ENCODE assay signal across 8 mouse cellular contexts in genomic region chrX:12006882-12007753, GRCm38 (mm10).
DNase-seq lines count a peak whose midpoint lies in the region; ATAC-seq and TF ChIP-seq lines count a peak whose summit lies in the region.

No protein-coding gene starts in this region.

- intact Hi-C loops in gastrocnemius, adult 2 months (cut with DNase I): loop anchor here (5.0 to 10.0 kb wide), 4 partner anchors 70 to 372 kb away; no protein-coding TSS in a partner anchor

- peak overlapping the region; percentile 56 for H3K4me3 ChIP-seq in layer of hippocampus, adult 2 months
- H3K4me3 ChIP-seq in gastrocnemius, adult 2 months: peak overlapping the region; percentile 78
- peak overlapping the region; percentile 45 for H3K4me3 ChIP-seq in hindbrain, embryonic 15.5 days
- H3K4me3 ChIP-seq in liver, embryonic 11.5 days (ENCODE audit: low read depth, low read length): peak overlapping the region; percentile 54
- H3K4me3 ChIP-seq in myocyte: peak overlapping the region; percentile 24
- peak overlapping the region; percentile 74 for H3K4me3 ChIP-seq in testis, adult 2 months (ENCODE audit: control insufficient read depth, low read depth, low read length)

- H3K27me3 ChIP-seq in hindbrain, embryonic 15.5 days: peaks cover 29% of the 10 kb centered on the region
- H3K27me3 ChIP-seq in liver, embryonic 11.5 days (replicated peaks; ENCODE audit: control insufficient read depth, insufficient read depth, low read length): peaks cover 53% of the 10 kb centered on the region
- H3K27me3 ChIP-seq in myocyte (ENCODE audit: control insufficient read depth, insufficient read depth, insufficient read length): no peaks in the 10 kb centered on the region
- no peaks in the 10 kb centered on the region for H3K27me3 ChIP-seq in testis, adult 2 months (ENCODE audit: control insufficient read depth, insufficient read depth, low read length)

- peak overlapping the region; percentile 73 for H3K4me2 ChIP-seq in hindbrain, embryonic 15.5 days
- H3K4me2 ChIP-seq in liver, embryonic 11.5 days: peak overlapping the region; percentile 89
- H3K4me2 ChIP-seq in myocyte (ENCODE audit: low read depth): peak overlapping the region; percentile 84

- H3K36me3 ChIP-seq in hindbrain, embryonic 15.5 days: no peaks in the 10 kb centered on the region
- H3K36me3 ChIP-seq in liver, embryonic 11.5 days (ENCODE audit: control insufficient read depth, insufficient read depth, low read length): no peaks in the 10 kb centered on the region
- H3K36me3 ChIP-seq in myocyte (ENCODE audit: control insufficient read depth, insufficient read depth): no peaks in the 10 kb centered on the region
- H3K36me3 ChIP-seq in testis, adult 2 months (ENCODE audit: control insufficient read depth, insufficient read depth, low read length): no peaks in the 10 kb centered on the region

- peaks cover 38% of the 10 kb centered on the region for H3K4me1 ChIP-seq in hindbrain, embryonic 15.5 days (replicated peaks)
- H3K4me1 ChIP-seq in liver, embryonic 11.5 days (replicated peaks; ENCODE audit: control insufficient read depth, insufficient read depth, low read length): peaks cover 16% of the 10 kb centered on the region
- peaks cover 18% of the 10 kb centered on the region for H3K4me1 ChIP-seq in testis, adult 2 months (ENCODE audit: control insufficient read depth, insufficient read depth, low read length)

- H3K9me3 ChIP-seq in hindbrain, embryonic 15.5 days: no peaks in the 10 kb centered on the region
- H3K9me3 ChIP-seq in liver, embryonic 11.5 days (ENCODE audit: control insufficient read depth, low read length): no peaks in the 10 kb centered on the region

- peak overlapping the region; percentile 58 for H3K9ac ChIP-seq in hindbrain, embryonic 15.5 days
- peak overlapping the region; percentile 84 for H3K9ac ChIP-seq in liver, embryonic 11.5 days (ENCODE audit: low read depth, low read length)

- WGBS in hindbrain, embryonic 15.5 days: 9% methylated on average over 58 of the region's 75 CpGs
- 5% methylated on average over 50 of the region's 75 CpGs for WGBS in liver, embryonic 11.5 days

- no peak for TF ChIP-seq CTCF in layer of hippocampus, adult 2 months (conservative IDR thresholded peaks at IDR 0.05)
- no peak for TF ChIP-seq CTCF in gastrocnemius, adult 2 months (IDR thresholded peaks at IDR 0.05)
- TF ChIP-seq CTCF in testis, adult 2 months (IDR thresholded peaks at IDR 0.05; ENCODE audit: control insufficient read depth, insufficient read depth, insufficient replicate concordance, low read depth, low read length): no peak

- H3ac ChIP-seq in myocyte (ENCODE audit: control insufficient read depth, insufficient read length): peak overlapping the region; percentile 64

- no peak for TF ChIP-seq POLR2A in myocyte (IDR thresholded peaks at IDR 0.05; ENCODE audit: insufficient read length, low read depth)
- no peak for TF ChIP-seq POLR2A in testis, adult 2 months (IDR thresholded peaks at IDR 0.05; ENCODE audit: control insufficient read depth, low read depth, low read length)

- H3K79me2 ChIP-seq in myocyte (ENCODE audit: control insufficient read depth, insufficient read depth): no peaks in the 10 kb centered on the region

- peak overlapping the region; percentile 83 for H3K27ac ChIP-seq in layer of hippocampus, adult 2 months
- peak overlapping the region; percentile 92 for H3K27ac ChIP-seq in gastrocnemius, adult 2 months
- H3K27ac ChIP-seq in hindbrain, embryonic 15.5 days (replicated peaks): peak overlapping the region; percentile 85
- peak overlapping the region; percentile 97 for H3K27ac ChIP-seq in liver, embryonic 11.5 days (ENCODE audit: low read depth, low read length)
- H3K27ac ChIP-seq in testis, adult 2 months (ENCODE audit: control insufficient read depth, insufficient read depth, low read depth, low read length): peak overlapping the region; percentile 66; the same call in 1 of the 2 replicates

- ATAC-seq in hindbrain, embryonic 15.5 days (ENCODE audit: low FRiP score, low read depth): peak; percentile 73
- ATAC-seq in liver, embryonic 11.5 days (replicated peaks; ENCODE audit: low FRiP score): peak; percentile 71

- peak in 1 of 2 experiments; percentile 54 for DNase-seq in layer of hippocampus, adult 2 months (ENCODE audit: low spot score in 2 of 2)
- DNase-seq in layer of hippocampus, postnatal 14 days (ENCODE audit: low spot score in 2 of 2): no peak
- DNase-seq in cerebellum, adult 9-10 months: peak; percentile 39
- DNase-seq in gastrocnemius, adult 2 months: peak; percentile 73
- peak; percentile 80 for DNase-seq in liver, embryonic 11.5 days (ENCODE audit: low spot score)

TF ChIP-seq in myocyte, 11 proteins besides CTCF, POLR2A, EP300 and RAD21:
- TF ChIP-seq E2F4 (IDR thresholded peaks at IDR 0.05; ENCODE audit: insufficient read depth) (no peak), TCF3 (IDR thresholded peaks at IDR 0.05; ENCODE audit: insufficient read length, low read depth) (no peak), MYOD1 (IDR thresholded peaks at IDR 0.05; ENCODE audit: control insufficient read depth in 1 of 3, insufficient read length in 2 of 3, low read depth in 2 of 3) (no peak), SRF (IDR thresholded peaks at IDR 0.05; ENCODE audit: control insufficient read depth, insufficient read length, low read depth) (no peak), CEBPB (IDR thresholded peaks at IDR 0.05; ENCODE audit: insufficient read depth, poor library complexity, severe bottlenecking) (no peak), USF1 (IDR thresholded peaks at IDR 0.05; ENCODE audit: low read depth) (no peak), TCF12 (IDR thresholded peaks at IDR 0.05; ENCODE audit: insufficient read depth, poor library complexity, severe bottlenecking) (no peak), MAX (IDR thresholded peaks at IDR 0.05; ENCODE audit: low read depth) (no peak), REST (IDR thresholded peaks at IDR 0.05; ENCODE audit: insufficient read depth, insufficient read length) (no peak), MYOG (IDR thresholded peaks at IDR 0.05; ENCODE audit: control insufficient read depth in 1 of 3, insufficient read depth in 1 of 3, insufficient read length in 2 of 3, low read depth in 2 of 3) (no peak), POLR2AphosphoS2 (IDR thresholded peaks at IDR 0.05; ENCODE audit: insufficient read length, low read depth) (no peak)

Comparison
In these comparisons a context has a peak if more than half of its experiments do, and no peak if none do; other contexts are left out.
1. DNase-seq: peak in cerebellum, adult 9-10 months (single experiment), gastrocnemius, adult 2 months (single experiment) and liver, embryonic 11.5 days (single experiment); none in layer of hippocampus, postnatal 14 days (0 of 2).
2. H3K4me3 ChIP-seq: peak in every context shown above with its lines; median percentile 78 in gastrocnemius, adult 2 months; 74 in testis, adult 2 months; 56 in layer of hippocampus, adult 2 months; 54 in liver, embryonic 11.5 days; 45 in hindbrain, embryonic 15.5 days; 24 in myocyte.
3. Peak in every context shown above with its lines, with median percentiles within 50 percentile points of each other: H3K27ac ChIP-seq and H3K4me2 ChIP-seq.